Mouse (Mus musculus) central nervous system, embryonic 11.5 days (tissue): ENCODE data around the gene Ska2. TPM values are rescaled to one million over a fixed set of nuclear protein-coding genes. Genes with fewer than 3 reads are reported as not detected.

Source experiments
- polyA plus RNA-seq: library from polyadenylated mRNA; depleted of rRNA; stranded (reverse); fragments of >200 nt; gene quantifications from 2 replicates; pipeline ENCODE4 v1.2.3, GENCODE M21; 2012; rRNA removed

Ska2 gene
- polyA plus RNA-seq = 94.7 and 109 TPM in 2 replicates

DNA sequence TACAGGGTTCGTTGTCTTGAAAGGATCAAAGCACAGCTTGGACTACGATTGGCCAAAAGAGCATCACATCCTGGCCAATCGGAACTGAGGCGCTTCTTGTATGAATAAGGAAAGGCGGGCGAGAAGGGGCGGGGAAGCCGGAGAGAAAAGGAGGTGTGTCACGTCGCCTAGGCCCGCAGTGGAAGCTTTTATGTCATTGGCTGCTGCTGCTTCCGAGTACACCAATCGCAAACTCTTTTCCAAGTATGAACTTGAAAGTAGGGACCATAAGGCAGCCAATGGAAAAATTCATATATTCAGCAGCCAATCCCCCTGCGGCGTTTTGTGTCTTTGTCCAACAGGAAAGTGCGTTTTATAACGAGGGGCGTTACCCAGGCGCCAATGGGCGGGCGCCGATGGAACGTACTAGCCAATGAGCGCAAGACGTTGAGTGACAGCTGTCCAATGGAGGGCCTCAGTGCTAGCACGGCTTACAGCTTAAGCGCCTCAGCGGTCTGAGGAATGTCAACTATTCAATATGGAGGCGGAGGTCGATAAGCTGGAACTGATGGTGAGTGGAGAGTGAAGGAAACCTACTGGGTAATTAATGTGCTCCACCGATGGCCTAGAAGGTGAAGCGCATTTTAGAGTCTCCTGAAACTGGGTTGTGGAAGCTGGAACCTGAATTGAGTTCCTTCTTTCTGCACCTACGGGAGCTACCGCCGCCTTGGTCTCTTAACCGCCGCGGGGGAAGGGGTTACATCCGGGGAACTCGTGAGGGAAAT, at the start of gene Ska2:
TSS of gene Ska2 (plus strand) at position 480 of the 764 bp plus-strand sequence.

DNA sequence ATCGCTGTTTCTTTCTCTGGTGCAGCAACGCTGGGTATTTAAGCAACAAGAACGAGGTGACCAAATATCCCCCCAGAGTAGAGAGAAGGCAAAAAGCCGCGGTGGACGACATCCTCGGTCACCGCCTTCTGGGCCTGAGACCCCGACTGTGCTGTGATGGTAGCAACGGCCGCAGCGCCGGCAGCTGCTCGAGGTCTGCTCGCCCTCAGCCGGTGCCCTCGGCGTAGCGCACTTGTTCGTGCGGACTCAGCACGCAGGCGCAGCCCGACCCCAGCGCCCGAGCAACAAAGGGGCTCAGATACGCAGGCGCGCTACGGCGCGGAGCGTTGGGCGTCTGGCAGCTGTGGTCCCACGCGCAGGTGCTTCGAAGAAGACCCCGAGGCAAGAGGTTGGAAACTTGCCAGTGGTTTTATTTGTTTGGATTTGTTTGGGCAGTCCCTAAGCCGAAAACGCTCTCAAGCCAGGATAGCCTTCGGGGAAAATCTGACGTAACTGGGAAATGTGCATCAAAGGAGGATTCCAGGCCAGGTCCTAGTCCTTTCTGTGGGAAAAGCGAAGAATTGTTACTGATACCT, 35.1 kb upstream of the Ska2 start, which contains the start of gene Gdpd1:
TSS of gene Gdpd1 (minus strand) at position 197 of the 575 bp plus-strand sequence.

DNA sequence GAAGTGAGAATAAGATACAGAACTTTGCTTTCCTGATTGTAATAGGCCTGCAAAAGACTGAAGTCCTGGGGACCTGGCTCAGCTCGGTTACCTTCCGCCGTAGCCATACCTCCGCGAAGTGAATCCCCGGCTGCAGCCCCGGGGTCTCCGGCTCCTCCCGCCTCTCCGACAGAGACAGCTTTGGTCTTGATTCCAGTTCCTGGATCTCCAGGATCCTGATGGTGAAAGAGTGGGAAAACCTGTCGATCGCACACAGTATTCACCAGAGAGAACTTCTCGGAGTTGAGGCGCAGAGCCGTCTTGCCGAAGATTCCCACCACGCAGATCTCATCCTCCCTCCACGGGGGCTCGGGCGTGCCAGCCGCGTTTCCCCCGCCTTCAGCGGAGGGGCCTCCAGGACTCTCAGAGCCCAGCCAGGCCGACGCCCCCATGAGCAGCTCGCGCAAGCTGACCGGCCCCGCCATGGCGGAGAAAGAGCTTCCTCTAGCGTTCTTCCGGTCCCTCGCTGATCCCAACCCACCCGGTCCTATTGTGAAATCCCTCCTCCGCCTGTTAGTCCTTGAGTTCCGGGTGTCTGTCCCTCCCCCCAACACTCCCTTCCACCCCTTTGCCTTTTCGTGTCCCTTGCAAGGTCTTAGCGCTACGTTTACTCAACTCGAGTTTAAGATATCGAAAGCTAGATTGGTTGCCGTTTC, 22.6 kb upstream of the Ska2 start, which contains the start of gene Smg8:
TSS of gene Smg8 (minus strand) at position 485 of the 695 bp plus-strand sequence.

DNA sequence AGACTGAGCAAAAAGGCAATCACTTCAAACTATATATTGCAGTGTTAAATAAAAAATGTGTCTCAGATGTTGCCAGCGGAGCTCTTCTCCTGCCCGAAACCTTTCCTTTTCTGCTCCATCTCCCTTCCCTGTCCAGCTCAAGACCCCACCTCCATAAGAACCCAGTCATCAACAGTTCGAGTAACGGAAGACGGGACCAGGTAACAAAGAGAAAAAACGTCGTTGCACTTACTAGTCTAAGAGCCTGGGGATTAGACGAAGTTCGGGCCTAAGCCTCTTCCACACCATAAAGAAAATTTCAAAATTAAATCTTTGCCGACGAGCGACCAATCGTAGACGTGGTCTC, 652 bp upstream of the Ska2 start, which contains the start of gene Prr11:
TSS of gene Prr11 (minus strand) at position 300 of the 346 bp plus-strand sequence.

DNA sequence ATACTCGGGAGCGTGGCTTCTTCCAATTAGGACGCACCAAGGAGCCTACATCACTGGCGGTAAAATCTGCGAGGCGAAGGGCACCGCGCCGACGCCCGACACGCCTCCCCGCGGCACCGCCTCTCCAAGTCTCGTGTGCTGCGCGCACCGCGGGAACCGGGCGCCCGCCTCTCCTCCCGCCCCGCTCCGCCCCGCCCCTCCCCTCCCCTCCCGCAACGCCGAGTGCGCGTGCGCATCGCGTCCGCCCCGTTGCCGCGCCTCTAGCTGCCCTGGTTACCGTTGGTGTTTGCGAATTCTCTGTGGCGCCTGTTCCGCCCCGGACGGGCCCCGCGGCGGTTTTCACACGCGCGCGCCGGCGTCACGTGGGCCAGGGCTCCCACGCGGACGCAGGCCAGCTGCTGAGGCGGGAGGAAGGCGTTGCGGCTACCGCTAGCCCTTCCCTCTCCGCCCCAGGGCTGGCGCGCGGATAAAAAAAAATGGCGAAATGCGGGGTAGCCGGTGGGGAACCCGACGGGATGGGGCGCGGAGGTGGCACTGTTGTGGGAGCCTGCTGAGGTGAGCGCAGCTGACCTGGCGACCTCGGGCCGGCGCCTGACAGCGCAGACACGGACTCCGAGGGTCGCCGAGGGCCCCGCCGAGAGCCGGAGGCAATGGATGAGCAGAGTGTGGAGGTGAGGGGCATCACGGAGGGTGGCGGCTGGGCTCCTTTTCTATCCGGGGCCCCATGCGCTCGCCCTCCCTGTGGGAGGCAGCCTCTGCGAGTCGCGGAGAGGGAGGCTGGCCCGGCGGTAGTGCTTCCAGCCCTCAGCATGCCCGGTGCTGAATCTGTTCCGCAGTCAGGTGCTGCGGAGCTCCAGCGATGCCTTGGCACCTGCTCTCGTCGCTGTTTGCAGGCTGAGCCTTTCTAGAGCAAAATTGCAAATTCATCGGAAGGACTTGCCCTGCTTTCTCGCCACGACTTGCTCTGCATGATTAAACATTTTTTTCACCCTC, 18.1 kb downstream of the Ska2 start, which contains the start of gene Trim37:
TSS of gene Trim37 (plus strand) at position 254 of the 993 bp plus-strand sequence.

Other genes with a start within 250 kb of the Ska2 start
- 5.4 and 8.1 TPM in 2 replicates for gene Ypel2, start 115.5 kb upstream of the Ska2 start, polyA plus RNA-seq
- 32.8 and 34.9 TPM in 2 replicates for gene Gdpd1, start 35.2 kb upstream of the Ska2 start, polyA plus RNA-seq
- gene Smg8, start 22.5 kb upstream of the Ska2 start, polyA plus RNA-seq = 19.0 and 19.8 TPM in 2 replicates
- 14.7 and 23.8 TPM in 2 replicates for gene Prr11, start 526 bp upstream of the Ska2 start, polyA plus RNA-seq
- 39.1 and 66.8 TPM in 2 replicates for gene Trim37, start 17.8 kb downstream of the Ska2 start, polyA plus RNA-seq
- 12.9 and 13.1 TPM in 2 replicates for gene Ppm1e, start 249.8 kb downstream of the Ska2 start, polyA plus RNA-seq